Mouse (Mus musculus) c-Kit-positive CD71-negative TER-119-negative erythroid progenitor cells, embryonic 14.5 days (primary cell): ENCODE measurements around the gene Pcgf3.

Experiments used
- DNase-seq: peaks from one replicate; pipeline ENCODE4 v3.0.0-alpha.2; 2013; ENCODE audit warnings: low read depth

Gene Pcgf3

DNA sequence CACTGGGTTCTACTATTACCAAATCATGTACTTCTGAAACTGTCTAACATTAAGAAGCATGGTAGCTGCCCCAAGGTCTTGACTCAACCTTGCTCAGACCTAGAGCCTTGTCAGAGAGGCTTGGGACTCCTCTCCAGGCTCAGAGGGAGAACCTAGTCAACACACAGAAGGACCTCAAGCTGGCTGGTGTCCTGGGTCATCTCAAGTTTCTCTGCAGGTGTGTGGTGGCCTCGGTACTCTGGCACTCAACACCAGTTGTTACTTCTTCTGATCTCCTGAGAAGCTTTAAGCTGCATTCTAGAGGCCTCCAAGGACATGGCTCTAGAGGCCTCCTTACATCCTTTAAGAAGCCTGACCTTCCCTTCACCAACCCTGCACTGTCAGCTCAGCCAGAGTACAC, 93.0 kb downstream of the Pcgf3 start:
- no peak for DNase-seq
